Mouse (Mus musculus): ENCODE measurements around the gene Grm4. TPM values are rescaled to one million over a fixed set of nuclear protein-coding genes. Genes with fewer than 3 reads are reported as not detected.
A peak's percentile ranks its signal among the peaks of the same experiment; 100 is the strongest.
"Not testable (repeated sequence)": the region's sequence is repeated elsewhere in the genome, so short reads cannot be mapped to it uniquely, and the experiment has no call there.

Gene Grm4
- total RNA-seq, 2 experiments from 2014 or later = 0.20 TPM; not detected in 1

GRCm38 (mm10) chr17:27422726-27423381, 98.3 kb downstream of the Grm4 start:
- peak; percentile 61 to 68 for DNase-seq
- intact Hi-C loops (cut with DNase I) = no loop called here

DNA sequence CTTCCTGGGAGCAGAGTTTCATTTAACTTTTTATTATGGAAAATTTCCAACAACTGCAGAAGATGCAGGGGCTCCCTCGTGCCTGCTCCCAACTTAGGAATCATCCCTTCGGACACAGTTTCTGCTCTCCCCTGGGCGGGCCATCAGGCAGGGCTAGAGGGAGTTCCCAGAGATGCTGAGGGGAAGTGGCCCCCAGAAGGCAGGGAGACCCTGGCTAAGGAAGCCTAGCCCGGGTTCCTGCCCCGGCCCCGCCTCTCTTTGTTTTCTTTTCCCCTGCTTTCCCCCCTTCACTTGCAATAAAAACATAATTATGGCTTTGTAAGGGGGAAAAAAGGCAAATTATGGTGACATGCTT, 98.9 kb downstream of the Grm4 start:
- peak in 1 of 2 experiments; percentile 12 for DNase-seq
- intact Hi-C loops (cut with DNase I) = no loop called here

DNA sequence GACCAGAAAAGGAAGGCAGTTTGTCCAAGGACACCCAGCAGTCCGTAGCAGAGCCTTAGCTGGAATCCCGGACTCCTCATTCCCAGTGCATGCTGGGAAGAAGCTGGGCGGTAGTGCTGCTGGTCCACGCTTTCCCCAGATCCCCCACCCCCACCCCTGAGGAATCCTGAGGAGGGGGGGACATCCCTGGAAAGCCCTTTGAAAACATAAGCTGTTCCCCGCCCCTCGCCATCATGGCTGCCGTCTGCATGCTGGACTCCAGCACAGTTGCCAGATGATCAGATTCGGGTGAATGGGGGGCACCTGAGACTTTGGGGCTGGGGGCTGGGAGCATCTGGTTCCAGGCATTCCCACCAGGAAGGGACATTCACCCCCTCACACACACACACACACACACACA, 99.4 kb downstream of the Grm4 start:
- intact Hi-C loops (cut with DNase I) = no loop called here
- DNase-seq = no peak

DNA sequence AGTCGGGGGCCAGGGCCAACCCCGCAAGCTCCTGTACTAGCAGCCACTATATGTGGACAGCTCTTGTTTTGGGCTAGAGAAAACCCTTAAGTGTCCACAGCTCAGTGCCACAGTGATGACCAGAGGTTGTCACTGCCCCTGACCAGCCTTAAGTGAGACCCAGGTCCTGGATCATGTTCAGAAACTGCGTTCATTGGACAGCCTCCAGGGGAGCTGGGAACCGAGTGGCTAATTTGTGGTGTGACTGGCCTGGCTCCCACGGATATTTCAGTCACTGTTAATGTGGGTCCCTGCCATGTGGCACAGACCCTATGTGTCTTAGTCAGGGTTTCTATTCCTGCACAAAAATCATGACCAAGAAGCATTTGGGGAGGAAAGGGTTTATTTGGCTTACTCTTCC, 112.2 kb downstream of the Grm4 start:
- intact Hi-C loops (cut with DNase I) = no loop called here

DNA sequence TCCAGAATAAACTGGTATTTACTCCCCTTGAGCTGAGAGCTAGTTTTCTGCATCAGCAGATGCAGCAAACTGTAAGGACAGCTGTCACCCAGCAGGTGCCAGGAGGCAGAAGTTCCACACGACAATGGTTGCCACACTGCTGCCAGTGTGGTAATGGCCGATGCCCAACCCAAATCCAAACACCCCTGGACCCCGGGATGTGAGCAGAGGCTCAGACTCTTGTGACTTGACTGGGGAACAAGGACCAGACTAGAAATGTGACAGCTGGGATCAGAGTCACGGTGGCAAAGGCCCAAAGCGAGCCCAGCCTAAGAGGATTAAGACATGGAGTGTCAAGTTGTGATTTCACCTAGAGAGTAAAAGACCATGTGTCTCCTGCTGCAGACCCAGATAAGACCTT, 112.7 kb downstream of the Grm4 start:
- DNase-seq = no peak
- intact Hi-C loops (cut with DNase I) = no loop called here

More for the DNA sequence above, 112.2 kb downstream of the Grm4 start:
- DNase-seq = no peak

- DNase-seq = no peak
- intact Hi-C loops (cut with DNase I) = no loop called here
These were observed 114.2 kb downstream of the Grm4 start for GRCm38 (mm10) chr17:27406956-27407355.

- intact Hi-C loops (cut with DNase I) = no loop called here
- DNase-seq = no peak
These were observed 115.7 kb downstream of the Grm4 start for GRCm38 (mm10) chr17:27405376-27406024.

GRCm38 (mm10) chr17:27401200-27401599, 120.0 kb downstream of the Grm4 start:
- no peak for DNase-seq
- intact Hi-C loops (cut with DNase I) = no loop called here

DNA sequence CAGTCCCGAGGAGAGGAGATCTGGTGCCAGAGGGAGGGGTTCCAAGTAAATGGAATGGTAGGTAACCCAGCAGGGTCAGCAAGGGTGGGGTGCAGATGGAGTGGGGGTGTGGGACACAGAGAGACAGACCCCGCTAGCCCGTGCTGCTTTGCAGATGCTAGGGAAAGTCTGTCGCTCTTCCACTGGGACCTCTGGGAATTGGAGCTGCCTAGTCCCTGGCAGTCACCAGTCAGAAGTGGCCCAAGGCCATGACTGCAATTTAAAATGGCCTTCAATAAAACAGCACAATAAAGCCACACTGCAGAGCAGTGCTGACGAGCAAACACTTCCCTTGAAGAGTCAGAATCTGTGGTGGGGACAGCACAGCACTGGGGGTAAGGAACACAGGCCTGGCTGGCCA, 127.3 kb downstream of the Grm4 start:
- intact Hi-C loops (cut with DNase I) = no loop called here
- peak; percentile 9 to 21 for DNase-seq

DNA sequence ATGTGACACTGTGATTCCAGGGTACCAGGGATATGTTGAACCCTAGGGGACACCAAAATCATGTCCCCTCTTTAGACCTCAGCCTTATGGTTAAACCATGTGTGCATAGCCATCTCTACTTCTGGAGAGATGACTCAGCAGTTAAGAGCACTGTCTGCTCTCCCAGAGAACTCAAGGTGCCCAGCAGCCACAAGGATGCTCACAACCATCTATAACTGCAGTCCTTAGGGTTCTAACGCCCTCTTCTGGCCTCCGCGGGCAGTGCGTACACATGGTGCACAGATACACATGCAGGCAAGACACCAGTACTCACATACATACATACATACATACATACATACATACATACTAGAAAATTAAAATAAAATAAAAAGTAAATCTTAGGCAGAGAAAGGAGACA, 127.8 kb downstream of the Grm4 start:
- DNase-seq = no peak
- intact Hi-C loops (cut with DNase I) = no loop called here

GRCm38 (mm10) chr17:27392918-27393317, 128.3 kb downstream of the Grm4 start:
- intact Hi-C loops (cut with DNase I) = no loop called here
- peak; percentile 32 to 33 for DNase-seq

- intact Hi-C loops (cut with DNase I) = no loop called here
- no peak for DNase-seq
These were observed 131.2 kb downstream of the Grm4 start for GRCm38 (mm10) chr17:27390019-27390418.

GRCm38 (mm10) chr17:27389221-27390000, 131.8 kb downstream of the Grm4 start:
- intact Hi-C loops (cut with DNase I) = loop anchor here (5.0 kb wide), 1 partner anchor 123 kb away; no protein-coding TSS in a partner anchor
- DNase-seq = no peak

- peak in 1 of 2 experiments; percentile 9 for DNase-seq
These were observed 134.8 kb downstream of the Grm4 start for GRCm38 (mm10) chr17:27386438-27386837.

DNA sequence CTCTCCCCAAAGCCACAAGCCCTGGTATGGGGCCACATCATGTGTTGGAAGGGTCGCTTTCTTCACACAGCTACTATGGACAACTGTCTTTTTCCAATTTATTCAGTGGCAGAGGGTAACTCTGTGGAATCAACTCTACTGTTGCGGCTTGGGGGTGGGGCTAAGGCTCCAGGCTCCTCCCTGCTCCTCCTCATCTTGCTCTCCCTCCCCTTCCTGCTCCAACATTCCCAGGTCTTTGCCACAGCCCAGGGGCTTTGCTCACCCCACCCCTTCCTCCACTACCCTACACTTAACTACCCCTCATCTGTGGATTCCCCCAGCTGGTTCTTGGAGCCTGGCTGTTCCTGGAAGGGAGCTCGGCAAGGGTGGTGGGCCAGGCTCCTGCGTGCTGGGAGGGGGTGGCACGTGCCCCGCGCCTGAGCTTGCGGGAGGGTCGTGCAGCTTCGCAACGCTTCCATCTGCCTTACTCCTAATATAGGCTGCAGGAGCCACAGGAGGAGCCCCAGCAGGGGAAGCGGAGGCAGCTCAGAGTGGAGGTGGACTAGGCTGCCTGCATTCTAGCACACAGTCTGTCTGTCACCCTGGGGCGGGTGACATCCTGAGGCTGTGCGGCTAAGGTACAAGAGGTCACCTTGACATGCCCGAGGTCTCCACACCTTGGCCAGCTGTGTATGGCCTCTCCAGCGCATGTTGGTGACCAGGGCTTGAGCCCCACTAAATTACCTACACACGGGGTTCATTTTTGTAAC, 135.5 kb downstream of the Grm4 start:
- intact Hi-C loops (cut with DNase I) = loop anchor here (5.0 kb wide), 1 partner anchor 127 kb away; no protein-coding TSS in a partner anchor
- DNase-seq = no peak

More at GRCm38 (mm10) chr17:27386438-27386837, 134.8 kb downstream of the Grm4 start:
- intact Hi-C loops (cut with DNase I) = loop anchor here (5.0 kb wide), 1 partner anchor 126 kb away; no protein-coding TSS in a partner anchor

GRCm38 (mm10) chr17:27382916-27383315, 138.3 kb downstream of the Grm4 start:
- DNase-seq = no peak
- intact Hi-C loops (cut with DNase I) = no loop called here

- DNase-seq; intact Hi-C loops (cut with DNase I): not testable (repeated sequence)
These were observed 140.2 kb downstream of the Grm4 start for GRCm38 (mm10) chr17:27380911-27381459.

GRCm38 (mm10) chr17:27378977-27379376, 142.2 kb downstream of the Grm4 start:
- intact Hi-C loops (cut with DNase I) = no loop called here
- DNase-seq = no peak

DNA sequence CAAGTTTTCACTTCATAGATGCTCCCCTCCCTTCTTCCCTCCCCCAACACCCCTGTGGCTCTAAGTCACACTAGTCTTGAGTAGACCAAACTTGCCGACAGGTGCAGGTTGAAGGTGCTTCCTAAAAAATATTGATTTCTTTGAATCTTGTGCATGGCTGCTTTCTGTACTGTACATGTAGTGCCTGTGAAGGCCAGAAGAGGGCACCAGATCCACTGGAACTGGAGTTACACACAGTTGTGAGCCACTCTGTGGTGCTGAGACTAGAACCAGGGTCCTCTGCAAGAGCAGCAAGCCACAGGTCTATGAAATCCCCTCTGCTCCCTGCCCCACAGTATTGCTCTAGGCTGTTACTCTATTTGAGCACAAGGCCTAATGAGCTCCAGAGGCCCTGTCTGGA, 144.1 kb downstream of the Grm4 start:
- intact Hi-C loops (cut with DNase I) = no loop called here
- DNase-seq = no peak

GRCm38 (mm10) chr17:27375551-27375950, 145.7 kb downstream of the Grm4 start:
- intact Hi-C loops (cut with DNase I) = no loop called here
- DNase-seq = no peak
